Mouse (Mus musculus): ENCODE data around the gene Atl1. TPM values are rescaled to one million over a fixed set of nuclear protein-coding genes. Genes with fewer than 3 reads are reported as not detected.

Gene Atl1
- total and polyA plus RNA-seq, 2 experiments from 2014 or later: 130 to 145 TPM

DNA sequence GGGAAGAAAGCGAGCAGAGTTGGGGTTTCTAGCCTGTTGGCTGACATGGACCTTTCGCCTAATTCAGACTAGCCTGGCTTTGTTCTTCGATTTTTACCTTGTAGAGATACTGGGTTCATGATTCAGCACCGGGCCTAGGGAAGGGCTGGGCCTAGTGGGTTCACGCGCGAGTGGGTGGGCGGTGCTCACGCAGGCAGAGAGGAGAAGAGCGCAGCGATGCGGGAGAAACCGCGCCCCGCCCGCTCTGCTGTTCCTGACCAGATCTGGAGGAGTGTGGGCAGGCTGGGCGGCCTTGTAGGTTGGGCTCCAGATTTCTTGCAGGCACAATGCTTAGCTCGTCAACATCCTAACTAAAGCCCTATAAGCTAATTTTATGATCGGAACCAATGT lies 16.1 kb downstream of the Atl1 start:
- peak overlapping the region; percentile 84 for H3K9ac ChIP-seq (replicated peaks; ENCODE audit: low read length)
- peak overlapping the region; percentile 69 for H3K4me3 ChIP-seq (ENCODE audit: low read length)
- no peaks in the 10 kb centered on the region for H3K9me3 ChIP-seq (ENCODE audit: low read length)
- H3K4me1 ChIP-seq (ENCODE audit: insufficient read depth, low read length): peaks cover 6% of the 10 kb centered on the region; the same call in 1 of the 2 replicates
- peak overlapping the region; percentile 76 for H3K4me2 ChIP-seq (ENCODE audit: low read depth, low read length)
- no peaks in the 10 kb centered on the region for H3K27me3 ChIP-seq (ENCODE audit: insufficient read depth, low read length)
- no peaks in the 10 kb centered on the region for H3K36me3 ChIP-seq (ENCODE audit: insufficient read depth, low read length)
- WGBS: 14% methylated on average over 19 of the region's 19 CpGs
- DNase-seq (ENCODE audit: low spot score) (peak; percentile 86), ATAC-seq (peak; percentile 89)
- H3K27ac ChIP-seq: peak overlapping the region; percentile 96
- no peak for TF ChIP-seq CTCF (IDR thresholded peaks at IDR 0.05; ENCODE audit: low read depth)

- no peak overlapping the region for H3K4me2 ChIP-seq (ENCODE audit: low read depth, low read length)
- ATAC-seq (no peak), DNase-seq (ENCODE audit: low spot score) (no peak)
- no peaks in the 10 kb centered on the region for H3K36me3 ChIP-seq (ENCODE audit: insufficient read depth, low read length)
- no peak overlapping the region for H3K27ac ChIP-seq
- H3K9me3 ChIP-seq (ENCODE audit: low read length): no peaks in the 10 kb centered on the region
- no peaks in the 10 kb centered on the region for H3K27me3 ChIP-seq (ENCODE audit: insufficient read depth, low read length)
- H3K4me1 ChIP-seq (ENCODE audit: insufficient read depth, low read length): peaks cover 6% of the 10 kb centered on the region; the same call in 1 of the 2 replicates
- TF ChIP-seq CTCF (IDR thresholded peaks at IDR 0.05; ENCODE audit: low read depth): no peak
- H3K9ac ChIP-seq (replicated peaks; ENCODE audit: low read length): no peak overlapping the region
- H3K4me3 ChIP-seq (ENCODE audit: low read length): no peak overlapping the region
- WGBS: 88% methylated on average over 7 of the region's 7 CpGs
These were observed 19.5 kb downstream of the Atl1 start for GRCm38 (mm10) chr12:69911906-69912305.

- H3K27me3 ChIP-seq (ENCODE audit: insufficient read depth, low read length): no peaks in the 10 kb centered on the region
- no peak overlapping the region for H3K4me3 ChIP-seq (ENCODE audit: low read length)
- H3K4me2 ChIP-seq (ENCODE audit: low read depth, low read length): no peak overlapping the region
- WGBS: 90% methylated on average over 7 of the region's 7 CpGs
- no peak for TF ChIP-seq CTCF (IDR thresholded peaks at IDR 0.05; ENCODE audit: low read depth)
- ATAC-seq: no peak
- no peaks in the 10 kb centered on the region for H3K9me3 ChIP-seq (ENCODE audit: low read length)
- DNase-seq (ENCODE audit: low spot score): no peak
- H3K36me3 ChIP-seq (ENCODE audit: insufficient read depth, low read length): no peaks in the 10 kb centered on the region
- H3K27ac ChIP-seq: no peak overlapping the region
- peaks cover 2% of the 10 kb centered on the region; the same call in 1 of the 2 replicates for H3K4me1 ChIP-seq (ENCODE audit: insufficient read depth, low read length)
- no peak overlapping the region for H3K9ac ChIP-seq (replicated peaks; ENCODE audit: low read length)
These were observed 20.3 kb downstream of the Atl1 start for GRCm38 (mm10) chr12:69912737-69913136.

DNA sequence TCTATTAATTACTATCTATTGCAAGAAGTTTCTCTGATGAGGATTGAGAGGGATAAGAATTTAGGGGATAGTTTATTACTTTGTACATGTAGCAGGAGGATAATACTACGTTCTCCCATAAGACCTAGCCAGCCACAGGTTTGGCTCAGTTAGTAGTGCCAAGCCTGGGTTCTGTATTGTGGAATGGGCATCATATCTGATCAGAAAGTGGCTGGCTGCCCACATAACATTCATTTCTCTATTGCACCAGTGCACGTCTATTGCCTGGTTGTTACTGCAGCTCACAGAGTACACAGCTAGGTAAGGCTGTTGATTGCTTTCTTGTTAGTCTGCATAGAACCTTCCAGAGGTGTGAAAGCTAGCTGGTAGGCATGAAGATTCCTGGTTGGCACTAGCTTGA lies 25.5 kb downstream of the Atl1 start:
- no peaks in the 10 kb centered on the region for H3K4me1 ChIP-seq (ENCODE audit: insufficient read depth, low read length)
- WGBS: 83% methylated on average over 2 of the region's 2 CpGs
- ATAC-seq (no peak), DNase-seq (ENCODE audit: low spot score) (no peak)
- no peak overlapping the region for H3K27ac ChIP-seq
- H3K9ac ChIP-seq (replicated peaks; ENCODE audit: low read length): no peak overlapping the region
- no peak for TF ChIP-seq CTCF (IDR thresholded peaks at IDR 0.05; ENCODE audit: low read depth)
- no peaks in the 10 kb centered on the region for H3K9me3 ChIP-seq (ENCODE audit: low read length)
- no peak overlapping the region for H3K4me2 ChIP-seq (ENCODE audit: low read depth, low read length)
- no peaks in the 10 kb centered on the region for H3K36me3 ChIP-seq (ENCODE audit: insufficient read depth, low read length)
- no peak overlapping the region for H3K4me3 ChIP-seq (ENCODE audit: low read length)
- no peaks in the 10 kb centered on the region for H3K27me3 ChIP-seq (ENCODE audit: insufficient read depth, low read length)

DNA sequence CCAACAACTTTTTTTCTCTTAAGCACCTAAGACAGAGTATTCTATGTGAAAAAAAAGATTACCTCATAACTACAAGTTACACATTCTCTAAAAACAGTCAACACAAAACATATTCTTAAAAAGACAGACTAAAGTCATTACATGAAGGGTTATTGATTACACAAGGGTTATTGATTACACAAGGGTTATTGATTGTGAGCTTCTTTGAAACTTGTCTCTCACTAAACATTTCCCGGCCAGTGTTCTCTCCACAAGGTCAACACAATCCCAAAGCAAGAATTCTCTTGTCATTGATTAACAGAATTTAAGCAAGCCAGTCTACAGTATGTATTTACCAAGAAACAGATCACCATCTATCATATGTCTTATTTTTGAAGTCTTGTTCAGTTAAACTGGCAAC lies 29.7 kb downstream of the Atl1 start:
- no peak overlapping the region for H3K9ac ChIP-seq (replicated peaks; ENCODE audit: low read length)
- H3K36me3 ChIP-seq (ENCODE audit: insufficient read depth, low read length): no peaks in the 10 kb centered on the region
- no peak for DNase-seq (ENCODE audit: low spot score)
- no peak overlapping the region for H3K27ac ChIP-seq
- no peaks in the 10 kb centered on the region for H3K27me3 ChIP-seq (ENCODE audit: insufficient read depth, low read length)
- ATAC-seq: no peak
- no peak overlapping the region for H3K4me2 ChIP-seq (ENCODE audit: low read depth, low read length)
- H3K9me3 ChIP-seq (ENCODE audit: low read length): no peaks in the 10 kb centered on the region
- 78% methylated on average over 1 of the region's 1 CpGs for WGBS
- no peaks in the 10 kb centered on the region for H3K4me1 ChIP-seq (ENCODE audit: insufficient read depth, low read length)
- H3K4me3 ChIP-seq (ENCODE audit: low read length): no peak overlapping the region
- no peak for TF ChIP-seq CTCF (IDR thresholded peaks at IDR 0.05; ENCODE audit: low read depth)

DNA sequence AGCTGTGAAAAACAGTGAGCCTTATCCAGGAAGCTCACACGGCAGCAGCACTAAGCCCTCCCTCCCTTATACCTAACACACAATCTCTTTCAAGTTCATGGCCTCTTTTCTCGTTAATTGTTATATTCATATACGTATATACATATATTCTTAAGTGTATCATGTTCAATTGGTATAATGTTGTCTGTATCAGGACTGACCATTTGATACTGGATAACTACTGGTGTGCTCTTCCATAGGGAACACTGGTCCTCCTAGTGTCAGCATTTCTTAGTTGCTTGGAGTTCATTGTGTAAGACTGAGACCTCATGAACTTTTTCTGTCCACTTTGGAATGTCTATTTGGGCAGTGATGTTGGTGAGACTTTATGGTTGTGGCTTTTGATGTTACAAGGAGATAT lies 30.7 kb downstream of the Atl1 start:
- 83% methylated on average over 3 of the region's 3 CpGs for WGBS
- H3K4me2 ChIP-seq (ENCODE audit: low read depth, low read length): no peak overlapping the region
- no peaks in the 10 kb centered on the region for H3K36me3 ChIP-seq (ENCODE audit: insufficient read depth, low read length)
- no peak overlapping the region for H3K27ac ChIP-seq
- TF ChIP-seq CTCF (IDR thresholded peaks at IDR 0.05; ENCODE audit: low read depth): no peak
- H3K4me3 ChIP-seq (ENCODE audit: low read length): no peak overlapping the region
- no peaks in the 10 kb centered on the region for H3K9me3 ChIP-seq (ENCODE audit: low read length)
- no peak for DNase-seq (ENCODE audit: low spot score)
- no peak overlapping the region for H3K9ac ChIP-seq (replicated peaks; ENCODE audit: low read length)
- H3K4me1 ChIP-seq (ENCODE audit: insufficient read depth, low read length): no peaks in the 10 kb centered on the region
- H3K27me3 ChIP-seq (ENCODE audit: insufficient read depth, low read length): no peaks in the 10 kb centered on the region
- no peak for ATAC-seq

DNA sequence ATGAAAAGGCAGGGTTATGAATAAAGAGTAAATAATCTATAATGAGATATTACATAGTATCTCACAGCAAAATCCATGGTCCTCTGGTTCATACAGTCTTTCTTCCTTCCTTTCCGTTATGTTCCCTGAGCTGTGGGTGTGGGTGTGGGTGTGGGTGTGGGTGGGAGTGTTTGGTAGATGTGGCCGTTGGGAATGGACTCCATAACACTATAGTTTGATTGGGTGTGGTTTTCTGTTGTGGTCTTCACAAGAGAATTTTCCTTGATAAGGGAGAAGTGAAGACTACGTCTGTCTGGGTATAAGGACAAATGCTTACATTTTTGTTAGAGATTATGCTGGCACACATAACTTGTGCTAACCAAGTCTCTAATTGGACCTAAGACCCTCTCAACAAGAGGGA lies 31.2 kb downstream of the Atl1 start:
- Histone ChIP-seq H3K27ac (no peak overlapping the region), H3K27me3 (ENCODE audit: insufficient read depth, low read length) (no peaks in the 10 kb centered on the region), H3K36me3 (ENCODE audit: insufficient read depth, low read length) (no peaks in the 10 kb centered on the region), H3K4me2 (ENCODE audit: low read depth, low read length) (no peak overlapping the region), H3K4me1 (ENCODE audit: insufficient read depth, low read length) (no peaks in the 10 kb centered on the region), H3K9ac (replicated peaks; ENCODE audit: low read length) (no peak overlapping the region), H3K4me3 (ENCODE audit: low read length) (no peak overlapping the region), H3K9me3 (ENCODE audit: low read length) (no peaks in the 10 kb centered on the region)
- DNase-seq (ENCODE audit: low spot score) (no peak), ATAC-seq (no peak)
- WGBS: 58% methylated on average over 3 of the region's 3 CpGs
- TF ChIP-seq CTCF (IDR thresholded peaks at IDR 0.05; ENCODE audit: low read depth): no peak

Data from hindbrain, postnatal 0 days (tissue).